Mouse (Mus musculus): ENCODE results near the gene Zfp704.

Gene Zfp704

DNA sequence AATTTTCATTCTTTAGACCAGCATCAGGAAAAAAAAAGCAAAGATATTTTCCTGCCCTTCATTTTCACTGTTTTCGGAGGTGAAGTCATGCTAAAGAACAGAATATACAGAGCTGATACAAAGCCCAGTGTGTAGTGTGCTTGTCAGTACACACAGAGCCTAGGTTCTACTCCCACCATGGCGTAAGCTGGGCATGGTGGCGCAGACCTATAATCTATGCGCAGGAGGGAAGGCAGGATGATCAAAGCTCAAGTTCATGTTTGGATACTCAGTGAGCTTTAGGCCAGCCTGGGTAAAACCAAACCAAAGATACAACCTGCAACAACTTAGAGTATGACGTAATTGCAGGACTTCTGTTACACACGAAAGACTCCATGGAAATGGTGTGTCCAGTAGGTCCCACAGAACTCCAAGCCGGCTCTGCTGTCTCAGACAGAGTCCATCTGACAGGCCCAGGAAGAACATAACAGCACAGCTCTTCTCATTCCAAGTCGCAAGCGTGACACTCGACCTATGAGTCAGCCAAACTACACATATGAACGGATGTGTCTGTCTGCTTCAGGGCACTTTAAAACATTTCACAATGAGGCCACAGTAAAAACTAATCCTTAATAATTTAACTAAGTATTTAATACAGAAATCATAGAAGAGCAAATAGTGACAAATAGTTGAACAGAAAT is 47.1 kb downstream of the Zfp704 start:
- DNase-seq (ENCODE audit: extremely low read depth, low read depth, low spot score): no peak

DNA sequence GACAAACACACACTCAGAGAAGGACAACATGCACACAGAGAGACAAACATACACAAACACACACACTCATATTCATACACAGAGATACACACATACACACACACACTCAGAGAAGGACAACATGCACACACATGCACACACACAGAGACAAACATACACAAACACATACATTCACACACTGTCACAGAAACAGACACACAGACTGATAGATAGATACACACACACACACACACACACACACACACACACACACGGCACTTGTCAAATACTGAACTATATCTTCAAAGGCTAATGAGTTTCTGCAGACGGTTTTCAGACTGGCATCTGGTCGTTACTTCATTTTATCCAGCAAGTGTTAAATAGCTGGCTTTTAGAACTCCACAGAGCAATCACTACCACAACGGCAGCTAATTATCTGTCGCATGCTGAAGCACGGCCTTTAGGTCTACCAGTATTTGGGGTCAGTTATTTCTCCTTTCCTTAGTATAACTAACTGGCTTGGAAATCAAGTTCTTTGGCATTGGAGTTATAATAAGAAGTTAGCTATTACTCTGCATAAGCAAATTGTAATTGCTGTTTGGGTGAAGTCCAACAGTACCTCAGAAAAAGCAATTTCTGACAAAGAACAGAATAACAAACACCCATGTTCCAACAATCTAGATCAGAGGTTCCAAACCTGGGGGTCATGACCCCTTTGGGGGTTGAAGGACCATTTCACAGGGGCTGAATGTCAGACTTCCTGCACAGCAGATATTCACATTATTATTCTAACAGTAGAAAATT is 51.9 kb downstream of the Zfp704 start:
- no peak for DNase-seq (ENCODE audit: extremely low read depth, low read depth, low spot score)

DNA sequence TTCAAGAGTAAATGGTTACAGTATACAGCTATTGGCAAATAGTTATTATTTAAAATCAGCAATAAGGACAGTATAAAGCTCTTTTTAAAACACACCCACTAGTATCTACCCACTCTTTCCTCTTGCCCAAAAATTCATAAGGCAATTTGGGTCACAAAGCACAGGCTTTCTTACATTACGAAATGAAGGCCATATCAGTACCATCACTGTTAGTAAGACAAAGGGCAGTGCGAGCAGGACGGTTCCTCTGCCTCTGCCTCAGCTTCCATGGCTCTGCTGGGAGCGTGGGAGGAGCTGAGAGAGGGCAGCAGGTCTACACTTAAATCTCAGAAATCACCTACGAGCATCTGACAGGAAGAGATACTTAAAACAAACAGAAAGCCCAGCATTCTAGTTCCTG is 53.7 kb downstream of the Zfp704 start:
- DNase-seq (ENCODE audit: extremely low read depth, low read depth, low spot score): peak; percentile 75

DNA sequence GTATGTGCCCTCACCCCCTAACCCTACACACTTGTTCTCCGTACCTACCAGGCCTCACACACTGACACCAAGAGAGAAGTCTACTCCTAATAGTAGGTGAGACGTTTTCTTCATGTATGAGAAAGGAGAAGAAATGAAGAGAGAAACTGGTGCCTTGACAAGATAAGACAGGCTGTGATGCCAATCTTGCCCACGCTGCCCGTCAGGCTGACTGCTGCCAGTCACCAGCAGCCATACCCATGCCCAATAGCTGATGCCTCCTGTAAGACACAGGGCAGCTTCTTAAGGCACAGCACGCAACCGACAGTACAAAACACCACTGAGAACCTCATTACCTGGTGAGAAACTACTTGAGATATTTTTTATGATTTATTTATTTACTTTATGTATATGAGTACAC is 55.0 kb downstream of the Zfp704 start:
- no peak for DNase-seq (ENCODE audit: extremely low read depth, low read depth, low spot score)

DNA sequence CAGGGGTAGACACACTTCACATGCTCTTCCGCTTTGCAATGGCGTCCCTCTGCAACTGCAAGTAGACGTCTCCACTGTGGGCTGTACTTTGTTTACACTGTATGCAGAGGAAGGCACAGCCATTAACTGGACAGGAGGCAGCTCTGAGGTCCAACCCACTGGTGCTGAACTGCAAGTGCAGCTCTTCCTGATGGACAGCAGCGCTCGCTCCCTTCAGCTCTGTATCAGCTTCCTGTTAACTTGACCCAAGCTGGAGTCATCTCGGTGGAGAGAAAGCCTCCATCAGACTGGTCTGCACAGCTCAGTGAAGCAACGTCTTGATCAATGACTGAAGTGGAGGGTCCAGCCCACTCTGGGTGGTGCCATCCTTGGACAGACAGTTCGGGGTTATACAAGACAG is 57.6 kb downstream of the Zfp704 start:
- no peak for DNase-seq (ENCODE audit: extremely low read depth, low read depth, low spot score)

DNA sequence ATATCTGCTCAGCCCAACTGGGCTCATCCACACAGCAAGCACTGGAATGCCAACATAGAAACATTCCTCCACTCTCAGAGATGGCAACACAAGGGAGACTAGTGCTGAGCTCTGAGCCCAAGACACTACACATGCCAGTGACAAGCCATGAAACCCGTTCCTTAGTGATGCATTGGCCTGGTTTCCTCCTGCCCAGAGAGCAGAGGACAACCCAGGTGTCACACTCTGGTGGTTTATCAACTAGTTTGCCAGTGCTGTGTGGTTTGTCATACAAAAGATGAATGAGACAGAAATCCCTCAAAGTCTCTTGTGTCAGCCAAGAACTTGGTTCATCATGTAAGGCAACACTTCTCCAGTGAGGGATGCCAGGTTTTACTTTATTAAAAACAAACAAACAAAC is 59.0 kb downstream of the Zfp704 start:
- no peak for DNase-seq (ENCODE audit: extremely low read depth, low read depth, low spot score)

DNA sequence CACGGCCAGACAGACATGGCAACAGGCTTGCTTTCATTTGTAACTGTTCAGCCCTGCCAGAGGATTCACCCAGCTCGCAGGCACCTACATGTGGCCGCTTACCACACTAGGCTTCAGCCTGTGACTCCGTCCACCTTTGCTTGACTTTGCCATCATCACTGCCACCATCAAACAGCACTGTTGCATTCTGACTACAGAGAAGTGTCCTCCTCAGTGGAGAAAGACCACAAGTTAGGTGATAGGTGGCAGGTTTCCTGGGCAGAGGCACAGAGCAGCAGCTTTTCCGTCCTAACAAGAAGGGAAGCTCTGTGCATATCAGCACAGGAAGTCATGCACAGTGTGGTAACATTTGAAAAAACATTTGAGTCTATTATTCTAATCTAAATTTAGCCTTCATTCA is 60.1 kb downstream of the Zfp704 start:
- no peak for DNase-seq (ENCODE audit: extremely low read depth, low read depth, low spot score)

DNA sequence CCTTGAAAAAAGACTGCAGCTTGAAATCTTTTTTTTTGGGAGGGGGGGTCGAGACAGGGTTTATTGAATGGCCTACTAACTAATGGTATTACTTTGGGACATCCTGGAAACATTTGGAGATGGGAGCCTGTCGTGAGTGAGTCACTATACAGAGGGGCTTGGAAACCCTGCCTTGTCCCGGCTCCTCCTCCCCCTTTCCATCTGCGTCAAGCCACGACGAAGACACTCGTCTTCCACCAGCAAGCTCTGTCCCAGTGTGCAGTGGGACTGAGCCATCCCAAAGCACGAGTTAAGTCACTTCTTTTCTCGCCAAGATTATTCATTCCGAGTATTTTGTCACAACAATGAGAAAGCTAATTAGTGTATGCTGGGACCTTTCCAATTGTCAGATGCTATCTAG is 61.7 kb downstream of the Zfp704 start:
- DNase-seq (ENCODE audit: extremely low read depth, low read depth, low spot score): no peak

DNA sequence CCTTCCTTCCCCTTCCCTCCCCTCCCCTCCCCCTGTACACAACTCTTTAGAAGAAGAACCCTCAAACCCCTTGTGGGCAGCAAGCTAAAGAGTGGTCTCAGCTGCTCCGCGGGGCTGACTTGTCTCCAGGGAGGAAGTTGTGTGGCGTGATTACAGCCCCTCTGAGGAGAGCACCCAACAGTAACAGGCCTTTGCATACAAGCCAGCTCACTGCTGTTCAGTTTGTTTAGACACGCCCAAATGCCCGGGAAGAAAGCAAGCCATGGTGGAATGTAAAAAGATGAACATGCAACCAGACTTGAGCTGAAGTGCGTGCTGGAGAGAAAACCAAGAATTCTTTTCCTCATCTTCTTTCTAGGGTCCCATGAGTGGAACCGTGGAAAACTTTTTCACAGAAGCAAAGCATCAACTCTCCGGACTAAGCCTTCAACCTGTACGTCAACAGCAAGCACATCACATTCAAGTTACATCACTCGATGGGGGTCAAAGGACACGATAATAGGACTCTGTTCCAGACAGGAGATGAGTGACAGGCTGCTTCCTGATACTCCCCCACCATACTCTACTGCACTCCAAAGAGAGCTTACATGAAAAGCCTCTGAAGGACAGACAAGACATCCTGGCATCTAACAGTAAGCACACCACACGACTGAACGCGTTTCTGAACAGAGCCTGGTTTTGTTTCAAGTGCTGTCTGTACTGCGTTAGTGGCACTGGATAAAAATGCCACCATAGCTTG is 62.8 kb downstream of the Zfp704 start:
- no peak for DNase-seq (ENCODE audit: extremely low read depth, low read depth, low spot score)

DNA sequence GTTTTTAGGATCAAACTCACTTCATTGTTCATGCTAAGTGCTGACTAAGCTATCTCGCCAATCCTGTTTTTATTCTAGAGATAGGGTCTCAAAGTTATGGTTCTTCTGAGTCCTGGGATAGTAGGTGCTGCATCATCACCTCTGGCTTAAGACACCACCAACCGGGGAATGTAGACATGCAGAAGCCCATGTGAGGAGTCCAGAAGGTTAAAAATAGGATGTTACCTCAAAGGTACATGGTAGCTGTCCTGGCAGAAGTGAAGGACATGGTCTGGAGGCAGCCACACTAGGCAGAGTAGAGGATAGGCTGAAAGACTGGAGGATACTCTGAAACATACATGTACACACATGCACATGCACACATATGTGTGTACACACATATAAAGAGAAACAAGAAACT is 65.5 kb downstream of the Zfp704 start:
- DNase-seq (ENCODE audit: extremely low read depth, low read depth, low spot score): no peak

DNA sequence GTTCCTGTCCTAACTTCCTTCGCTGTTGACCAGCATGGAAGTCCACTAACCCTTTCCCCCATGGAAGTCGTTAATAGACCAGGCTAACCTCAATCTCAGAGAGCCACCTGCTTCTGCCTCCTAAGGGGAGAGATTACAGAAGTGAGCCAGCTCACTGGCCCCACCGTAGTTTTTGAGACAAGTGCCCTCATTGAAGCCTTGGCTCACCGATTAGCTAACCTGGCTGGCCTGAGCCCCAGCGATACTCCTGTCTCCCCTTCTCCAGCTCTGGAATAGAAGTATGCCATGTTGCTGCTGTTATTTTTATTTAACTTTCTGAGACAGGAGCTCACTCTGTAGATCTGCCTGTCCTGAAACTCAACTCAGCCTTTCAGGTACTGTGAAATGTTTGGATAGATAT is 66.0 kb downstream of the Zfp704 start:
- no peak for DNase-seq (ENCODE audit: extremely low read depth, low read depth, low spot score)

DNA sequence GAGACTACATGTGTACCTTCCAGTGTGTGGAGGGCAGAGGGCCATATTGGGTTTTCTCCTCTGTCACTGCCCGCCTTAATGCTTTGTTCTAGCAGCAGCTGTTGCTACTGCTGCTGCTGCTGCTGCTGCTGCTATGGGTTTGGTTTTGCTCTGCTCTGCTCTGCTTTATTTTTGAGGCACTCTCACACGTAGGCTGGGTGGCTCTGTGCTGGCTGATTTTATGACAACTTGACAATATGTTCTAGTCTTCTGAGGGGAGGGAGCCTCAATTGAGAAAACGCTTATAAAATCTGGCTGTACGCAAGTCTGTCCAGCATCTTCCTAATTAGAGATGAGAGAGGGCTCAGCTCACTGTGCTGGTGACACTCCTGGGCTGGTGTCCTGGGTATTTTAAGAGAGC is 66.4 kb downstream of the Zfp704 start:
- DNase-seq (ENCODE audit: extremely low read depth, low read depth, low spot score): no peak

DNA sequence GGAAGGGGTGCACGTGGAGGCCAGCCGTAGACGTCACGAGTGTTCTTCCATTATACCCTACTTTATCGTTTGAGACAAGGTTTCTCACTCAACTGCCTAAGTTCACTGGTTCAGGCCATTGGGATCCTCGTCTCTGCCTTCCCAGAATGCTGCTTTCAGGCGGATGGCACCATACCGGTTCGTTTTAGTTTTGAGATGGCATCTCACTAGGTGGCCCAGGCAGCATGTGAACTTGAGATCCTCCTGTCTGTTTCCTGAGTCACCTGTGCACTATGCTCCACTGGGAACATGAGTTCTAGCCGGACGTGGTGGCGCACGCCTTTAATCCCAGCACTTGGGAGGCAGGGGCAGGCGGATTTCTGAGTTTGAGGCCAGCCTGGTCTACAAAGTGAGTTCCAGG is 68.3 kb downstream of the Zfp704 start:
- DNase-seq (ENCODE audit: extremely low read depth, low read depth, low spot score): no peak

DNA sequence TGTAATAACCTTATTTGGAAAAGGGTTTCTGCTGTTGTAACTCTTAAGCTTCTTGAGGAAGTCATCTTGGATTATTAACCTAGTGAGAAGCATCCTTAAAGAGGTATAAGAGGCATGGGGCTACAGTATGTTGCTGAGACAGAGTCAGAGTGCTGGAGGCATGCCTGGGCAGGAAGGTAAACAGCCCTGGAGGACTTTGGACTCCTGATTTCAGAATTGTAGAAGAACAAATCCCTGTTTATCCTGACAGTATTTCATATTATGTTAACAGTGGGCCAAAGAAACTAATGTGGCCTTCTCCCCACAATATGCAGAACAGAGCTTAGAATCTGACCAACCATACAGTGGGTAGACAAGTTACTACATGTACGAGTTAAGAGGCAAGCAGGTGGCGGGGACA is 71.4 kb downstream of the Zfp704 start:
- no peak for DNase-seq (ENCODE audit: extremely low read depth, low read depth, low spot score)

DNA sequence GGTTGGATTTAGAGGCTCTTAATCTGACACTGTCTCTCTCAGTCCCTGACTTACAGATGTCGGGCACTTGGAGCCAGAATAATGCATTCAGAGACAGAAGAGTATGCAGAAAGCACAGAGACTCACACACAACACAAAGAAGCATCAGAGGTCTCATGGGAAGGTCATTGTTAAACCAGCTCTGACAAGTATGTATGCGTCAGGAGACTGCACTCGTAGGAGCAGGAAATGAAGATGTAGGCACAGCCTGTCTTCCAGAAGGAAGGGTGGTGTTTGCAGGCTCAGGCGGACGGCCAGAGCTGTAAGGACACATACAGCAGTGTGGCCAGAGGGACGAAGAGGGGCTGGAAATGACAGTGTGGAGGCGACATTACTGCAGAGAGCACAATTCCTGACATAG is 72.0 kb downstream of the Zfp704 start:
- no peak for DNase-seq (ENCODE audit: extremely low read depth, low read depth, low spot score)

DNA sequence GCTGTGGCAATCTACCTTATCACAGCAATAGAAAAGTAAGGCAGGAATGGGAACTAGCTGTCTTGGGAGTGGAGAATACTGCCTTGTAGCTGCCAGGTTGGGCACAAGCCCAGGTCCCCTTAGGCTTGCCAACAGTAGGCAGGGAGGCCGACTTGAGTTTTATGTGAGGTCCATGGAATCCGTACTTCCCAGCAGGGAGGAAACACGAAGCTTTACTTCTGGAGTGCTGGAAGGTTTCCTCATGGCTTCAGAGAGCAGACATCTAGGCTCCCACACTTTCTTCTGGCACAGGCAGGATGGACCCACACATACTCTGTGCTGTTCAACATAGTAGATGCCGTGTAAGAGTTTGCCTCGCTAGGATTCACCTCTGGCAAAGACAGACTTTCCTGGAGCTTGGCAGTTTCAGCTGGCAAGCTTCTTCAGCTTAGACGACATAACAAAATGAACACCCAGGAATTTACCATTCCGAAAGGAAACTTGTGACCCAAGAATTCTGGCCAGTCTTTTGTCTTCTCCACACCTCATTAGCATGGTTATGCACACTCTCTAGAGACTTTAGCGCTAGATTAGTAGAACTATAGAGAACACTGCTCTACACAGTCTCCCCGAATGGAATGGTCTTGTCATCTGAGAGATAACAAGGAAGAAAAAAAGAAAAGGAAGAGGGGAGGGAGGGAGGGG is 79.6 kb downstream of the Zfp704 start:
- no peak for DNase-seq (ENCODE audit: extremely low read depth, low read depth, low spot score)

DNA sequence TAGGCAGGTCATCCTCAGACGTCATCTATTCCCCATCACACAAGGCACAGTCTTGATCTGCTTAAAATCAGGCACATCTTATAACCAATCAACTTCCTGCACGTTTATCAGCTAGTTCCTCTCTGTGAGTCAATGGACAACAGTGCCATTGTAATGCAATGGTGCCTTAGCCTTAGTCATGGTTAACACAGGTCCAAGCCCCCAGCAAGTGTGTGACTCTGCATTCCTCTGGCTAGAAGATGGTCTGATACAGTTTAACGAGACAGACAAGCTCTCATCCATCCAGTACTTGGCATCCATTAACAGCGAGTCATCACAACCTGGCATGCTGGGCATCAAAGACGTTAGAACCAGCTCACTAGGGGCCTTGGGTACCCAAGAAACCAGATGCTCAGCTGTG is 85.5 kb downstream of the Zfp704 start:
- DNase-seq (ENCODE audit: extremely low read depth, low read depth, low spot score): no peak

DNA sequence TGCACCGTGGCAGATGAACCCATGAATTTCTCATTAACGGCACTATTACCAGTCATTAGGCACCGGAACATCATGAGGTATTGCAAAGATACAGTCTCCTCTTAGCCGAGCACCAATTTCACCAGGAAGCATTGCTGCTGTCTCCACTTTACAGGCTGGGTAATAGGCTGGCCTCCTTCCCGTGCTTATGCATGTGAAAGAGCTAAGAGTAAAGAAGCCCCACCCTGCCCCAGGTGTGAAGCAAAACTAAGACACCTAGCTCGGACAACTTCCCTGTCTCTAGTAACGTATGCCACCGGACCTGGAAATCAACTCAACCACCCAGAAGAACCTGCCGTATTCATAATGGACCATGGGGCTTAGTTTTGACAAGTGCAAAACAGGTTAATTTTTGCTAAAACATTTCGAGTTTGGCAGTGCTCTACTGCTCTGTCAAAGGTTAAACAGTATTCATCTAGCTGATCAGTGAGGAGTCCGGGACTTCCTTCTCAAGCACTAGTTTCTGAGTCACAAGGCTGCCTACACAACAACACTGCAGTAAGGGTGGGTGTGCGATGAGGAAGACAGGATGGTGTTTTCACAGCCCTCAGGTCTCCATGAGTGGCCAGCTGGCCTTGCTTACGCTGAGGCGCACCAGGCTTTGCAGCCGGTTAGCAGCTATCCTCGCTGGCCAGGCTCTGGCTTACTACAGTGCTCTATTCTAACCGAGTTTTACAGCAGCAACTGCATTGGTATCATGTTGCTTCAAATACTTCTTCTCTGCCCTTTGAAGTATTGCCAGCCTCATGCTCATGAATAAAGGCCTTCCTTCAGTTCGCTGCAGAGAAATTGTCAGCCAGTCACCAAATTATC is 86.6 kb downstream of the Zfp704 start:
- DNase-seq (ENCODE audit: extremely low read depth, low read depth, low spot score): no peak

DNA sequence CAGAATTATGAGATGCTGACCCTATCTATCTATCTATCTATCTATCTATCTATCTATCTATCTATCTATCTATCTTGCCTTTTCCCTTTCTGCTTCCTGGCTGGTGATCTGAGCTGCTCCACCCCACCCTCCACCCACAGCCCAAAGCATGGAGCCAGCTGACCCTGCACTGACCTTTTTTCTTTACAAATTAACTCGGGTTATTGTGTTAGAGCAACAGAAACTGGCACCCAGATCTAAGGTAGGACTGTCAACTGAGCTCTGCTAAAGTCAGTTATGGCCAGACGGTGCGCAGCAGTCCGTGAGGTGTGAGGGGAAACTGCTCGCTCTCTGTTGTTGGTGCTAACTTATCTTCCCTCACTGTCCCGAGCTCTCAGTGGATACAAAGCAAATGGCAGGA is 87.9 kb downstream of the Zfp704 start:
- no peak for DNase-seq (ENCODE audit: extremely low read depth, low read depth, low spot score)

DNA sequence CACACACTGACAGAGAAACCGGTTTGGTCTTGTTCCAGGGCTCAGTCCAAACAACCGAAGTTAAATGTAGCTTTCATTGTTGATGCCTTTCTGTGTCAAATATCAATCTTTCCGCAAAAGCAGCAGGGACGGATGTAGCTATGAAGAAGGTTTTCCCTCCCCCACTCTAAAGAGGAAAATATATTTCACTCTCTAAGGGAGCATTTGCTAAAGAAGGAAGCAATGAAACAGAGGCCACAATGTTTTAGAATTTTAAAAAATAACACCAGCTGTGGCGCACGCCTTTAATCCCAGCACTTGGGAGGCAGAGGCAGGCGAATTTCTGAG is 89.2 kb downstream of the Zfp704 start:
- DNase-seq (ENCODE audit: extremely low read depth, low read depth, low spot score): no peak

All from fat pad, adult 2 months (tissue).